Mouse (Mus musculus) mouse embryonic stem cell (cell line): ENCODE results near the gene Polr2c.

Experiments used
- in situ Hi-C, 2 experiments: fragments of 300-500 bp; cut with MboI; formaldehyde crosslinking; loops; 1 replicate in 1 of 2; 3 replicates in 1 of 2; pipeline ENCODE4 v1.14.3; 2019 to 2020; ENCODE audit warnings: low sequenced_read_pairs in 2 of 2, low pct_unique_long_range_greater_than_20kb in 1 of 2, mixed read lengths in 1 of 2; ENCODE audit not compliant: unreplicated experiment in 1 of 2

Polr2c gene

DNA sequence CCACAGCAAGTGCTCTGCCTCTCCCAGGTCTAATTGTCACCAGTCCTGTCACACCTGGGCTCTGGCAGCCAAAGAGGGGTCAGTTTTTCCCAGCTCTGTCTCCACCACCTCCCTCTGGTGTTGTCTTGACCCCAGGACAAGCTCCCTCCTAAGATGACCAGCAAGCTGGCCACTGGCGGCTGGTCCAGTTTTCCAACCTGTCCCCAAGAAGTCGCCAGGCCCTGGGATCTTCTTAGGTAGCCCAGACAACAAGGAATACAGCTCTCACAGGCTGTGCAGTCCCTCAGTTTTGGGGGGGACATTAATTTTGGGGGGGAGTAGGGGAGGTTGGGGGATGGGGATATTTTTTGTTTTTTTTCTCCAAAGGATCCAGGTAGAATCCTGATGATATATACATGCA is 15.3 kb downstream of the Polr2c start:
- in situ Hi-C loops, result loop anchor here (5.0 kb wide), 1 partner anchor 35 kb away; no protein-coding TSS in a partner anchor

- in situ Hi-C loops, result loop anchor here (5.0 kb wide), 1 partner anchor 33 kb away; no protein-coding TSS in a partner anchor
Measured at GRCm38 (mm10) chr8:94874358-94874757, 17.1 kb downstream of the Polr2c start.

DNA sequence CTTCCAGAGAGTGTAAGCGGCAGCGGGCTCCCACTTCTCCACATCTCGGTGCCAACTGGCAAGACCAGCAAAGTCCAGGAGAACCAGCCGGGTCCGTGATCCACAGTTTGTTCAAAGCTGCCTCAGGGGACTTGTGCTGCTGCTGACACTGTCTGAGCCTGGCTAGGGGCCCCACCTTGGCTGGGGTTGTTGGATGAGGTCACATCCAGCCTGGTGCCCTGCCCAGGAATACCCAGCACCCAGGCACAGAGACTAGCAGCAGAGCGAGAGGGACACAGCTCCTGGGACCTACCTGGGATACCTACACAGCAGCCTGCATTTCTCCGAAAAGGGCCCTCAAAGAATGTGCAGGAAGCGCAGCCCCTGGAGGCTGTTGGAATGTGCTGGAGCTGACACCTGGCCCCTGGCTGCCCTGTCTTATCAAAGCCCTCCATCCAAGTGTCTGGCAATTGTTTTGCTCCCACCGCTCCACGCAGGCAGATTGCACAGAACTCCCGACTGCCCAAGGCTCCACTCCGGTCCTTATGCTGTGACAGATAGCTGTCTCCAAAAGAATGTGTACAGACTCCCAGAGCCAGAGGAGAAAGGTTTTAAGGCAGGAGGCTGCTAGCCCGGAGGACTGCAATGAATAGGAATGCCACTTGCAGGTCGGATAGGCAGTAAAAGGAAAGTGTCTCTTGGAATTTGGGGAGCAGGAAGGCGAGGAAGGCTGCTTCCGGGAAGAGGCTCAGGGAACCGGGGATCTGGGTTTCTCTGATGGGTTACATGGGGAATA is 18.0 kb downstream of the Polr2c start:
- in situ Hi-C loops, result no loop called here

- in situ Hi-C loops, result no loop called here
Measured at GRCm38 (mm10) chr8:94875871-94876150, 18.6 kb downstream of the Polr2c start.

DNA sequence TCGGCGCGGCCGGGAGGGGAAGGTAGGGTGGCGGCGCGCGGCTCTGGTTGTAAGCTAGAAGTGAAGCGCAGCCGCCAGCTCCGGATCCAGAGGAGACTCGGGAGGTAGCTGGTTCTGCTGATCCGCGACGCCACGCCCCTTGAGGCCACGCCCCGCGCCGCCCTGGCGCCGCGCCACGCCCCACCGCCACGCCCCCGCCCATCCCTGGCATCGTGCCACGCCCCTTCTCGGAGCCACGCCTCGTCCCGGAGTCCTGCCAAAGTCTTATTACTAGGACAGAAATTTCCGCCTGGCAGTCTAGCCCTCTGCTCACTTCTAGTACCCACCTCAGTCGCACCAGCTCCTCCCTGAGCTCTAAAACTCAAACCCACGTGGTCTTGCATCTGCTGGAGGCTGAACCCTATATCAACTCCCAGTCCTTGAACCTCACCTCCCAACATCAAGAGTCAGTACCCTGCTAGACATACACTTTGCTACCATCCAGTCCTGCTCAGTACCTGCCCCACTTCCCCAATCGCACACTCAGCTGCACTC is 19.0 kb downstream of the Polr2c start, which contains the start of gene Dok4:
Gene Dok4 (minus strand): TSS at position 134 of the 534 bp plus-strand sequence.
- in situ Hi-C loops, result no loop called here

DNA sequence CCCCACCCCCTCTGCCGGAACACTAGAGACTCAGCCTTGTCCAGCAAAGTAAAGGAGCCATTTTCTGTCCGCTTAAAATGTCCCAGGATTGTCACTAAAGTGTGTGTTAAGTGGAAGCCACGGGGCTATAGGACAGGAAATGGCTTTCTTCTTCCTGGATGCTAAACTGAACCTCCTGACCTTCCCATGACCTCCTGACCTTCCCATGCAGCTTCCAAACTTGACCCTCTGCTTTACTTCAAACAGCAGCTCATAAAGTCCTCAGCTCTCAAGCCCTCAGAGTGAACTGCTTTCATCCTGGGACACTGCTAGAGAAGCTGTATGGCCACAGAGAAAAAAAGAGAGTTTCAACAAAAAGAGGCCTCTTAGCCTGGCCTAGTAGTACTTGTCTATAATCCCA is 19.6 kb downstream of the Polr2c start:
- in situ Hi-C loops, result no loop called here

DNA sequence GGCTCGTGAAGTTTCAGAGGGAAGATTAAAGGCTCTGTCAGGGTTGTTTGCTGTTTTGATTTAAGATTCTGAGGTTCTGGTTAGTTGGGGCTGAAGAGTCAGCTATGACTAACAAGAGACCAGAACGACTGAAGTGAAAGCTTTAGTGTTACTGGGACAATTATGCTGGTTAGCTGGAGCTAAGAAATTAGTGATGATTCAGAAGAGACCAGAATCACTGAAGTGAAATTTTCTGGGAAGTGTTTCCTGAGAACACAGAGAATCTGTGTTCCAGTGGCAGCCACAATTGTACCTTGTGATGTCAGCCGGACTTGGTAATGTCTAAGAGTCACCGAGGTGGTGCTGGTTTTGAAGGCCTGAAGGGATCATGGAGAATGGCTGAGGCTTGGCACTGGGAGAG is 23.5 kb downstream of the Polr2c start:
- in situ Hi-C loops, result no loop called here

DNA sequence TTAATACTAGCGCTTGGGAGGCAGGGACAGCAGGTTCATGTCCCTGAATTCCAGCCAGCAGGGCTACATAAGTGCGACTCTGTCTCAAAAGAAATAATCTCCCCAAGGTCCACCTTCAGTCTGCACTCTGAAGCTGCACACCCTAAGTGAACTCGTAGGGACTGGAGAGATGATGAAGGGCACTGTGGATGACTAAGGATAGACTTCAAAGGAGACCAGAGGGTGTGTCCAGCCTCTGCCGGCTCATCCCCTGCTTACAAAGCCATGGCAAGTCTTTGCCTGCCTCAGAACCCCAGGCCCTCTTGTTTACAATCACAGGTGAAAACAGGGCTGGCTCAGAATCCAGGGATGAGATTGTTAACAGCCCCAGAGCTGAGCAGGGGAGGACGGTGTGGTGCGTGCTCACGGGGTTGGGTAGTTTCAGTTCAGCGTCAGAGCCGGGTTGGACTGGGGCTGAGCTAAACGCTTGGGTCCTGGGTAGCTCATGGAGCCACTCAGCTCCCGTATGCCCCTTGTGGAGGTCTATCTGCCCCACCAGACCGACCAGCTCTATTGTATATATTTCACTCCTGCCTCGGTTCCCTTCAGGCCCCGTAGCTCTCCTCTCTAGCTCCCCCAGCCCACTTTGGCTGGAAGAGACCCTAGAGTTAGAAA is 31.3 kb downstream of the Polr2c start:
- in situ Hi-C loops, result no loop called here

- in situ Hi-C loops, result no loop called here
Measured at GRCm38 (mm10) chr8:94892917-94893316, 35.7 kb downstream of the Polr2c start.

DNA sequence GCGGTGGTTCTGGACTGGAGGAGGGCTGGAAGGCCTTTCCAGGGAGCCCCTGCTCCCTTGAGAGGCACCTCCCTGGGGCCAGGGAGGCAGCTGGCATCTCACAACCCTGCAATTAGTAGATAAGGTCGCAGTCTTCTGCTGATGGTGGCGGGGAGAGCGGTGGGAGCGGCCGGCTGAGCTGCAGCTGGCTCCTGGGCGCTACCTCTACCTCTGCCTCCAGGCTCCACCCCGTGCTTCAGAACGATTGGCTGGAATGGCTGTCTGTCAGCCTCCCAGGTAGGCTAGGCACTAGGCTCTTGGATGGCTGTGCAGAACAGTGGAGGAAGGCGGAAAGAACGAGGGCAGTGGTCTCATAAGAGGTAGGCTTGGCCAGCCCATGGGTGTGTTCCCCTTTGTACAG is 42.0 kb downstream of the Polr2c start:
- in situ Hi-C loops, result no loop called here

- in situ Hi-C loops, result loop anchor here in 1 of 2 experiments (10.0 kb wide), 1 partner anchor 186 kb away; no protein-coding TSS in a partner anchor
Measured at GRCm38 (mm10) chr8:94900617-94901016, 43.4 kb downstream of the Polr2c start.

DNA sequence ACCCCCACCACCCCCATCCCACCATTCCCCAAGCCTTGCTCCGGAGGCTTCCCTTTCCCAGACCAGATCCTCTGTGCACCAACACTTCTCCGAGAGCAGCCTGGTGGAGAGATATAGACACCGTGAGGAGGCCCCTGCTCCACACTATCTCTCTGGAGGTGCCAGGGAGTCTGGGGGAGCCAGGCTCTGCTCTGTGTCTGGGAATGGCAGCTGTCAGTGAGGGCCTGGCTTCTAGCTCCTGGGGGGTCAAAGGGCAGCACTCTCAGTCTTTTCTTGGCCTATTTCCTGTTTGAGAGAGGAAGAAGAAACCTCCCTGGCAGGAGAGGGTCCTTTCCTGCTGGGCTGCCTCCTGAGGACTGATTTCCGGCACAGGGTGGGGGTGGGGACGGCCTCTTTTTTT is 43.8 kb downstream of the Polr2c start:
- in situ Hi-C loops, result loop anchor here in 1 of 2 experiments (10.0 kb wide), 1 partner anchor 186 kb away; no protein-coding TSS in a partner anchor

- in situ Hi-C loops, result loop anchor here in 1 of 2 experiments (10.0 kb wide), 1 partner anchor 189 kb away; no protein-coding TSS in a partner anchor
Measured at GRCm38 (mm10) chr8:94903709-94904108, 46.5 kb downstream of the Polr2c start.

- in situ Hi-C loops, result loop anchor here (5.0 to 10.0 kb wide), 3 partner anchors 32 to 190 kb away; no protein-coding TSS in a partner anchor
Measured at GRCm38 (mm10) chr8:94904450-94905175, 47.4 kb downstream of the Polr2c start.

- in situ Hi-C loops, result loop anchor here (5.0 to 10.0 kb wide), 3 partner anchors 35 to 193 kb away; no protein-coding TSS in a partner anchor
Measured at GRCm38 (mm10) chr8:94907591-94908300, 50.5 kb downstream of the Polr2c start.

GRCm38 (mm10) chr8:94908847-94909246 is 51.6 kb downstream of the Polr2c start:
- in situ Hi-C loops, result loop anchor here (5.0 to 10.0 kb wide), 3 partner anchors 37 to 194 kb away; no protein-coding TSS in a partner anchor

GRCm38 (mm10) chr8:94913061-94913660 is 55.9 kb downstream of the Polr2c start:
- in situ Hi-C loops, result no loop called here

GRCm38 (mm10) chr8:94914256-94914655 is 57.0 kb downstream of the Polr2c start:
- in situ Hi-C loops, result no loop called here
